Mouse (Mus musculus) liver, embryonic 15.5 days (tissue): ENCODE measurements around the gene Noxred1. TPM values are rescaled to one million over a fixed set of nuclear protein-coding genes. Genes with fewer than 3 reads are reported as not detected.
A peak's percentile ranks its signal among the peaks of the same experiment; 100 is the strongest.
"Not testable (repeated sequence)": the region's sequence is repeated elsewhere in the genome, so short reads cannot be mapped to it uniquely, and the experiment has no call there.

Source experiments
- ATAC-seq: fragments of 200-750 bp; cut with Nextera tagmentation; 2 replicates; pipeline ENCODE4 v1.8.0; 2017; ENCODE audit warnings: moderate number of reproducible peaks, mild to moderate bottlenecking, moderate library complexity; ENCODE audit not compliant: insufficient read depth
- H3K27ac ChIP-seq: fragments of 300-500 bp; sonication (generic); replicated peaks from 2 replicates; pipeline ENCODE4 v1.5.1; 2015; ENCODE audit warnings: mild to moderate bottlenecking, inconsistent platforms
- H3K27me3 ChIP-seq: fragments of 300-500 bp; sonication (generic); 2 replicates; pipeline ENCODE4 v1.6.1; 2015; ENCODE audit warnings: mild to moderate bottlenecking, inconsistent platforms
- H3K36me3 ChIP-seq: fragments of 300-500 bp; sonication (generic); replicated peaks from 2 replicates; pipeline ENCODE4 v1.6.1; 2015; ENCODE audit warnings: moderate library complexity, mild to moderate bottlenecking, inconsistent platforms
- H3K4me1 ChIP-seq: fragments of 300-500 bp; sonication (generic); replicated peaks from 2 replicates; pipeline ENCODE4 v1.6.1; 2015; ENCODE audit warnings: inconsistent platforms
- H3K4me2 ChIP-seq: fragments of 300-500 bp; sonication (generic); 2 replicates; pipeline ENCODE4 v1.6.1; 2015; ENCODE audit warnings: moderate library complexity, mild to moderate bottlenecking, inconsistent platforms
- H3K4me3 ChIP-seq: fragments of 300-500 bp; sonication (generic); replicated peaks from 2 replicates; pipeline ENCODE4 v1.5.1; 2015; ENCODE audit warnings: mild to moderate bottlenecking, inconsistent platforms
- H3K9ac ChIP-seq: fragments of 300-500 bp; sonication (generic); 2 replicates; pipeline ENCODE4 v1.6.1; 2015; ENCODE audit warnings: moderate library complexity, mild to moderate bottlenecking, inconsistent platforms
- H3K9me3 ChIP-seq: fragments of 300-500 bp; sonication (generic); replicated peaks from 2 replicates; pipeline ENCODE4 v1.6.1; 2016; ENCODE audit warnings: inconsistent platforms
- WGBS: fragments of 180-500 bp; shearing (Covaris S2); methylation state at CpG from one replicate; pipeline ENCODE4 v1.1.7; 2015; ENCODE audit warnings: mixed read lengths; ENCODE audit not compliant: insufficient replicate concordance; 5-methylcytosine and 5-hydroxymethylcytosine counted together
- polyA plus RNA-seq: library from polyadenylated mRNA; unstranded; fragments of >200 nt; fragmentation: Nextera tagmentation; extraction: Ambion mirVana; gene quantifications from 2 replicates; pipeline ENCODE4 v1.2.1, GENCODE M21; 2015

The Noxred1 gene
- 0.20 and 0.38 TPM in 2 replicates for polyA plus RNA-seq

DNA sequence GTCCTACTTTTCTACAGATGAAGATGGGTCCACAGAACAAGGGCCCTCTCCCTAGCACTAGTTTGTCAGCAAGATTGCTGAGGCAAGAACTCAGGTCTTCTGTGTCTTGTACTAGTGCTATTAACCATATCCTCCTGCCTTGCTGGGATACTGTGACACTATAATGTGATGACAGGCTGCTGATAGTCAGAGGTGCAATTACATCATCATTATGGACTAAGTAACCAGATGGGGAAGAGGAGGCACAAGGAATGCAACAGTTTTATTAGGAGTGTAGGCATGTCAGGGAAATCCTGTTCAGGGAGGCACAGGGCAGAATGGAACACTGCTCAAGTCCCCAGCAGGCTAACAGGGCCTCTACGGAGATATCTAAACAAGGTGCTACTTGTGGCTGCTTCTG is at the start of gene Noxred1:
Gene Noxred1, minus strand, starts transcription at position 101 of the 400 bp plus-strand sequence.
- ATAC-seq: no peak
- Histone ChIP-seq H3K36me3 (peaks cover 33% of the 10 kb centered on the region), H3K4me3 (no peak within 1 kb of the TSS), H3K27me3 (no peaks in the 10 kb centered on the region), H3K27ac (no peak within 1 kb of the TSS), H3K4me1 (no peaks in the 10 kb centered on the region), H3K4me2 (no peak within 1 kb of the TSS), H3K9me3 (no peaks in the 10 kb centered on the region), H3K9ac (no peak within 1 kb of the TSS)
- WGBS: 84% methylated on average over 1 of the region's 1 CpGs

DNA sequence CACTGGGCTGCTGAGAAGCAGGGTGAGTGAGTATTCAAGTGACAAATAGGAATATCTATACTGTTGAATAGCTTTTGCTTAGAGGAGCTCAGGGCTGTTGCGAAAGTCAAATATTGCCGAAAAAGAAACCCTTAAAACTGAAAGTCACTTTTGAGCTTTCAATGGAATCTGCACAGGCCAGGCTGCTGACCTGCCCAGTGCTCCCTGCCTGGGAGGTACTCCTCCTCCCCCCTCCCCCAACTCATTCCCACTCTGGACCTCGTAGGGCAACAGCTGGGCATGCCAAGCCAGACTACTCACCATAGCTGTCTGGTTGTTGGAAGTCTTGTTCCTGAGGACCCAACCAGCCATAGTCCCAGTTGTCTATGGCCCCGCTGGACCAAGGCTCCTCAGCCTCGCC is 46.2 kb upstream of the Noxred1 start:
- H3K9ac ChIP-seq: no peak overlapping the region
- peak; percentile 17; the same call in 1 of the 2 replicates for ATAC-seq
- no peaks in the 10 kb centered on the region for H3K9me3 ChIP-seq
- H3K4me1 ChIP-seq: 0 out of 2 replicates have a peak, but pooled peaks cover 6% of the 10 kb centered on the region
- H3K4me2 ChIP-seq: no peak overlapping the region
- no peaks in the 10 kb centered on the region for H3K36me3 ChIP-seq
- no peaks in the 10 kb centered on the region for H3K27me3 ChIP-seq
- 0 out of 2 replicates have a peak overlapping the region, but pooled peaks have one; percentile 14 for H3K27ac ChIP-seq
- no peak overlapping the region for H3K4me3 ChIP-seq
- WGBS: 53% methylated on average over 5 of the region's 5 CpGs

- H3K36me3 ChIP-seq: no peaks in the 10 kb centered on the region
- no peak overlapping the region for H3K27ac ChIP-seq
- 42% methylated on average over 4 of the region's 4 CpGs for WGBS
- H3K9ac ChIP-seq: no peak overlapping the region
- no peaks in the 10 kb centered on the region for H3K27me3 ChIP-seq
- ATAC-seq: no peak
- H3K4me1 ChIP-seq: 0 out of 2 replicates have a peak, but pooled peaks cover 6% of the 10 kb centered on the region
- no peak overlapping the region for H3K4me3 ChIP-seq
- no peaks in the 10 kb centered on the region for H3K9me3 ChIP-seq
- no peak overlapping the region for H3K4me2 ChIP-seq
Measured at GRCm38 (mm10) chr12:87284268-87284667, 45.7 kb upstream of the Noxred1 start.

- Histone ChIP-seq H3K27ac (no peak overlapping the region), H3K27me3 (no peaks in the 10 kb centered on the region), H3K4me1 (peaks cover 7% of the 10 kb centered on the region; the same call in 1 of the 2 replicates), H3K4me3 (no peak overlapping the region), H3K36me3 (no peaks in the 10 kb centered on the region), H3K9me3 (no peaks in the 10 kb centered on the region), H3K9ac (no peak overlapping the region), H3K4me2 (no peak overlapping the region)
- WGBS: 53% methylated on average over 7 of the region's 7 CpGs
- no peak for ATAC-seq
Measured at GRCm38 (mm10) chr12:87283706-87284105, 45.2 kb upstream of the Noxred1 start.

GRCm38 (mm10) chr12:87282743-87283142 is 44.2 kb upstream of the Noxred1 start:
- Histone ChIP-seq H3K9ac (no peak overlapping the region), H3K36me3 (no peaks in the 10 kb centered on the region)

GRCm38 (mm10) chr12:87281766-87282165 is 43.2 kb upstream of the Noxred1 start:
- Histone ChIP-seq H3K9me3 (no peaks in the 10 kb centered on the region), H3K27ac (no peak overlapping the region), H3K9ac (no peak overlapping the region), H3K36me3 (no peaks in the 10 kb centered on the region), H3K27me3 (no peaks in the 10 kb centered on the region), H3K4me2 (no peak overlapping the region), H3K4me3 (no peak overlapping the region), H3K4me1 (peaks cover 14% of the 10 kb centered on the region)
- WGBS: 28% methylated on average over 1 of the region's 1 CpGs
- ATAC-seq: no peak

More at GRCm38 (mm10) chr12:87282743-87283142, 44.2 kb upstream of the Noxred1 start:
- no peak overlapping the region for H3K27ac ChIP-seq
- no peak for ATAC-seq
- peaks cover 14% of the 10 kb centered on the region for H3K4me1 ChIP-seq
- H3K4me3 ChIP-seq: no peak overlapping the region
- no peaks in the 10 kb centered on the region for H3K9me3 ChIP-seq
- H3K4me2 ChIP-seq: no peak overlapping the region
- H3K27me3 ChIP-seq: no peaks in the 10 kb centered on the region
- 72% methylated on average over 4 of the region's 4 CpGs for WGBS

DNA sequence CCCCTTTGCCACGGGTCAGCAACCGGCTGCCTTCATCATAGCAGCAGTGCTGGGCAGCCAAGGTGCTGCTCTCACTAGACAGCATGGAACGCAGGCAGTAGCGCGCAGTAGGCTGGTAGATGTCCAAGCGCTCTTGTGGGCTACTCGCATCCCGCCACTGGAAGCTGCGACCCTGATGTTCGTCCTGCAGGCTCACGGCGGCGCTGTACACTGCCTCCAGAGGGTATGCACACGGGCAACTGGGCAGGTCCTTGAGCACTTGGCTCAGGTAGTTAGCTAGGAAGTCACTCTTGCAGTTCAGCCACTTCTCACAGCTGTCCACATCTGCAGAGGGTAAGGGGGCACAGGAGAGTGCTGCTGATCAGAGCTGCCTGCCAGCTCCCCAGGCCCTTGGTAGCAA is 41.3 kb upstream of the Noxred1 start:
- no peaks in the 10 kb centered on the region for H3K9me3 ChIP-seq
- no peak overlapping the region for H3K27ac ChIP-seq
- ATAC-seq: no peak
- H3K9ac ChIP-seq: no peak overlapping the region
- peaks cover 22% of the 10 kb centered on the region for H3K4me1 ChIP-seq
- no peak overlapping the region for H3K4me2 ChIP-seq
- no peaks in the 10 kb centered on the region for H3K27me3 ChIP-seq
- H3K36me3 ChIP-seq: peaks cover 12% of the 10 kb centered on the region
- H3K4me3 ChIP-seq: no peak overlapping the region
- WGBS: 60% methylated on average over 14 of the region's 14 CpGs

DNA sequence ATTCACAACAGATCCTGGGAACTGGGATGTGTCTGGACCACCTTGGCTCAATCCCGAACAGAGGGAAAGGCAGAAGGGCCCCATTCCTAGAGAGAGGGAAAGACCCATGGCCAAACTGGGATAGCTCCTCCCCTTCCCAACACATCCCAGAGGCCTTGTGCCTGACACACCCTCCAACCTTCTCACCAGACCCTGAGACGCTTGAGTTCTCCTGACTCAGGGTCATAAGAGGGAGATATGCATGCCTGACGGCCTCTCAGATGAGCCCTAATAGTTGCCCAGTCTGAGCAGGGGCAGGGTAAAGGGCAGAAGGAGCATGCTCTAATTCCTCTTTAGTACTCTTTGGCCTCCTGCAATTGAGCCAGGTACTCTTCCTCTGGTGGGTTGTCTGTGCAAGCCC is 40.8 kb upstream of the Noxred1 start:
- Histone ChIP-seq H3K4me2 (no peak overlapping the region), H3K36me3 (peaks cover 17% of the 10 kb centered on the region)

GRCm38 (mm10) chr12:87278118-87278730 is 39.7 kb upstream of the Noxred1 start:
- Histone ChIP-seq H3K9me3 (no peaks in the 10 kb centered on the region), H3K27me3 (no peaks in the 10 kb centered on the region), H3K4me1 (peaks cover 26% of the 10 kb centered on the region), H3K27ac (no peak overlapping the region), H3K4me3 (no peak overlapping the region), H3K9ac (no peak overlapping the region), H3K36me3 (peaks cover 27% of the 10 kb centered on the region), H3K4me2 (no peak overlapping the region)
- WGBS: 12% methylated on average over 6 of the region's 6 CpGs
- ATAC-seq: no peak

More for the DNA sequence above, 40.8 kb upstream of the Noxred1 start:
- no peak for ATAC-seq
- H3K27ac ChIP-seq: no peak overlapping the region
- no peaks in the 10 kb centered on the region for H3K9me3 ChIP-seq
- no peaks in the 10 kb centered on the region for H3K27me3 ChIP-seq
- no peak overlapping the region for H3K9ac ChIP-seq
- 51% methylated on average over 3 of the region's 3 CpGs for WGBS
- no peak overlapping the region for H3K4me3 ChIP-seq
- H3K4me1 ChIP-seq: peaks cover 25% of the 10 kb centered on the region

GRCm38 (mm10) chr12:87277251-87277650 is 38.7 kb upstream of the Noxred1 start:
- not testable (repeated sequence) for H3K4me3 ChIP-seq, H3K27me3 ChIP-seq, H3K27ac ChIP-seq, ATAC-seq, H3K9ac ChIP-seq, H3K4me2 ChIP-seq, H3K9me3 ChIP-seq
- peaks cover 26% of the 10 kb centered on the region for H3K4me1 ChIP-seq
- peaks cover 37% of the 10 kb centered on the region for H3K36me3 ChIP-seq
- WGBS: 60% methylated on average over 4 of the region's 4 CpGs

DNA sequence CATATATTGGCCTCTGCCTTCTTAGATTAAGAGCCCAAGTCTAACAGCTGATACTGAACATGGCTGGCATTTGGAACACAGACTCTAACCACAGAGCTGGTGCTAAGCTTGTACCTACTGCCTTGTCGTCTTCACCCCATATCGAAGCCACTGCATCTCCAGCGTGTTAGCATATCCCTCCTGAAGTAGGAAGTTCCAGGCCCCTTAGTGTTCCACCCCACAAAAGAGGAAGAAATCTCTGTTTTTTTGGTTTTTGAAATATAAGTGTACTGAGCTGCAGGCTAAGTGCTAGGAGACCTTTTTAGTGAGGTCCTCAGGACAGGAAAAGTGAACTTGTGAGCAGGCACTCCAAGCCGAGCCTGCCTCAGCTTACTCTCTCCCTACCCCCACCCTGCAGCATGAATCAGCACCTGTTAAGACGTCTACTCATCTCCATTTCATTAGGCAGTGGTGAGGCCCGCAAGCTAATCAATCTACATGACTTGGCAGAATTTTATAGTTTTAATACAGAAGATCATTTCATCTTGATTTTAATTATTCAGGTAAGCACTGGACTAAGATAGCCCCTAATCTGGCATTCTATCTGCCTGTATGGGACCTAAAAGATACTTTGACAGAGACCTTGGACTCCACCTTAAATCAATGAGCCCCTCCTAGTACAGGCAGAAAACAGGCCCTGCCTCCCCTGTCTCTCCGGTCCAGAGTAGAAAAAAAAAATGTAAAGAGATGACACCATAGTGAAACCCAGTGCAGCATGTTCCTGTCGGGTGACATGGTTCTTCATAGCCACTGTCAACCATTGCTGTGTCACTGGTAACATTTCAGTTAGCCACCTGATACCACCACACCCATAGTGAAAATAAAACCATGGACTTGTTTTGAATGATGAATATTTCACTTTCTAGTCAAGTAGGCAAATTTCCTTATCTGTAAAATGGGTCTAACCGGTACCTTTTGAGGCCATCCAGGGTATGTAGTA is 36.6 kb upstream of the Noxred1 start:
- H3K36me3 ChIP-seq: peaks cover 58% of the 10 kb centered on the region
- no peak overlapping the region for H3K4me2 ChIP-seq
- peak overlapping the region; percentile 73 for H3K27ac ChIP-seq

More for the DNA sequence above, 36.6 kb upstream of the Noxred1 start:
- Histone ChIP-seq H3K27me3 (no peaks in the 10 kb centered on the region), H3K4me3 (no peak overlapping the region), H3K4me1 (peaks cover 26% of the 10 kb centered on the region), H3K9me3 (no peaks in the 10 kb centered on the region), H3K9ac (no peak overlapping the region)
- peak; percentile 84 for ATAC-seq
- WGBS: 46% methylated on average over 9 of the region's 9 CpGs
